Mouse (Mus musculus) kidney, adult 2 months (tissue): ENCODE measurements around the gene Ntf3.

ENCODE experiments used
- CTCF ChIP-seq: fragments of 200-500 bp; conservative IDR thresholded peaks from 2 replicates; pipeline ENCODE4 v1.5.1; 2011; ENCODE audit warnings: low read depth, mild to moderate bottlenecking, control low read depth, low read length, moderate library complexity, mixed read lengths; ENCODE audit not compliant: insufficient read depth, insufficient read length
- POLR2A ChIP-seq: fragments of 200-500 bp; IDR thresholded peaks from one replicate; pipeline ENCODE4 v1.6.1; 2011; ENCODE audit warnings: low read depth, low read length, control low read depth

- TF ChIP-seq CTCF (no peak), POLR2A (no peak)
Observed at GRCm38 (mm10) chr6:126102571-126102970, 64.1 kb downstream of the Ntf3 start.
